Mouse (Mus musculus) small intestine, adult 10 weeks (tissue): ENCODE results near the gene Mmgt1. TPM values are rescaled to one million over a fixed set of nuclear protein-coding genes. Genes with fewer than 3 reads are reported as not detected.

Source experiments
- polyA plus RNA-seq: library from polyadenylated mRNA; stranded (reverse); fragments of 350-450 nt; fragmentation: Illumina TruSeq; extraction: RNeasy Lipid Tissue Mini Kit (QIAGEN cat#74804); gene quantifications from one replicate; pipeline ENCODE4 v1.2.3, GENCODE M21; 2014; ENCODE audit warnings: low replicate concordance

Gene Mmgt1
- 82.1 TPM for polyA plus RNA-seq

GRCm38 (mm10) chrX:56597887-56598640, at the start of gene Mmgt1:
Gene Mmgt1, minus strand, starts transcription at chrX:56598069.

GRCm38 (mm10) chrX:56609623-56610317, 11.9 kb upstream of the Mmgt1 start, which contains the start of gene Slc9a6:
Gene Slc9a6, plus strand, starts transcription at chrX:56609757.

GRCm38 (mm10) chrX:56549506-56549905, 48.4 kb downstream of the Mmgt1 start, which contains the start of gene Gm648:
Gene Gm648, minus strand, starts transcription at chrX:56549606.

Other genes with a start within 250 kb of the Mmgt1 start
- gene Smim10l2a, start 223.5 kb downstream of the Mmgt1 start, polyA plus RNA-seq = not detected
- not detected for gene Gm2174, start 150.1 kb downstream of the Mmgt1 start, polyA plus RNA-seq
- 36.9 TPM for gene Ints6l, start 143.2 kb downstream of the Mmgt1 start, polyA plus RNA-seq
- gene Gm10477, start 73.3 kb downstream of the Mmgt1 start, polyA plus RNA-seq = not detected
- gene Gm648, start 48.5 kb downstream of the Mmgt1 start, polyA plus RNA-seq = not detected
- gene Slc9a6, start 11.7 kb upstream of the Mmgt1 start, polyA plus RNA-seq = 24.6 TPM
- 68.3 TPM for gene Fhl1, start 133.7 kb upstream of the Mmgt1 start, polyA plus RNA-seq
- 0.97 TPM for gene Map7d3, start 224.3 kb upstream of the Mmgt1 start, polyA plus RNA-seq